Mouse (Mus musculus) layer of hippocampus, postnatal 25 days (tissue): Measurements from ENCODE around the gene Gm45233. TPM values are rescaled to one million over a fixed set of nuclear protein-coding genes. Genes with fewer than 3 reads are reported as not detected.

Experiments
- DNase-seq, 2 experiments: peaks; one replicate each; pipeline ENCODE4 v3.0.0; 2022; ENCODE audit warnings: mixed read lengths in 2 of 2, low spot score in 1 of 2; ENCODE audit errors: extremely low spot score in 1 of 2
- total RNA-seq, 2 experiments: library from RNA; stranded (reverse); gene quantifications; 2 replicates each; pipeline ENCODE4 v1.2.3; 2021

Gene Gm45233
- total RNA-seq, 2 experiments from 2014 or later = 1.6 TPM; not detected in 1

DNA sequence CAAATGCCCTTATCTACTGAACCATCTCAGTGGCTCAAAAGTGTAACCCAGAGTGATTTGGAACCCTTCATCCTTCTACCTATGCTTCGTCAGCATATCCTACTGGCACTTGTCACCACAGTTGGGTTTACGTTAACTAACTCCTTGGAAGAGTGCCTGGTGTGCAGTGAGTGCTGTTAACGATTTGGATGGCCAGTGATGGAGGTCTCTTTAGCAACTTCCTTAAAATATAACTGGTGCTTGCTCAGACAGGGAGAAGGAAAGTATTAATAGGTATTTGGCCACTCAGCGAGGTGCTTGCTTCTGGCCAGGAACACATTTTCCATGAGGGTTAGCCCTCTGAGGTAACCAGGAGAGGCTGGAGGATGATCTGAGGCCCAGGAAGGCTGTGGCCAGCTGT, 3.9 kb downstream of the Gm45233 start:
- DNase-seq = no peak

DNA sequence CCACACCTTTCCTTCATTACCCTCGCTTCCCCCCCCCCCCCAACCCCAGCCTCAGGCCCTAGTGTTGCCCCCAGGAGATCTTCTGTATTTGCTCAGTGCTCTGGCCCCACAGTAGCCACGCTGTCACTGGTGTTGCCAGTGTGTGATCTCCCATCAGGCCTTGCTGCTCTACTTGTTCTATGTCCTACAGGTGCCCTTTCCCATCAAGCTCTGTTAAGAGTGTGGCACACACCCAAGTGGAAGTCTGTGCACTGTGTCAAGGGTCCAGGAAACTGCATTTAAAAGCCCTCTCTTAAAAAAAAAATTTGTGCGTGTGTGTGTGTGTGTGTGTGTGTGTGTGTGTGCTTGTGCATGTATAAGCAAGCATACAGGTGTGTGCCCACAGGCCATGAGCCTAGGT, 4.3 kb downstream of the Gm45233 start:
- DNase-seq = no peak

DNA sequence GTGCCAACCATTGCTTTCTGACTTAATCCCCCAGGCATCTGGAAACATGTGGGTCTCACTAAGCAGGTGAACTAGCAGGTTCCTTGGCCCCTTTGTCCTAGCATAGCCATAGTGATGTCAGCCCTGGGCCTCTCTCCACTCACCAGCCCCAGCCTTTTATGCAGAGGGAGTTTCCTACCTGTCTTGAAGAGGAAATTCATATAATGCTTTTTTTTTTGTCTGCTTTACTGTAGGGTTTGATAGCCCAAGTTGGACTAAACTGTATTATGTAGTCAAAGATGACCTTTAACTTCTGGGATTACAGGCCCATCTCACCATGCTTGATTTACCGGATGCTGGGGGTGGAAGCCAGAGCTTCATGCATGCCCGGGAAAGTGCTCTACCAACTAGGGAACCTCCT, 5.9 kb downstream of the Gm45233 start:
- DNase-seq = no peak

DNA sequence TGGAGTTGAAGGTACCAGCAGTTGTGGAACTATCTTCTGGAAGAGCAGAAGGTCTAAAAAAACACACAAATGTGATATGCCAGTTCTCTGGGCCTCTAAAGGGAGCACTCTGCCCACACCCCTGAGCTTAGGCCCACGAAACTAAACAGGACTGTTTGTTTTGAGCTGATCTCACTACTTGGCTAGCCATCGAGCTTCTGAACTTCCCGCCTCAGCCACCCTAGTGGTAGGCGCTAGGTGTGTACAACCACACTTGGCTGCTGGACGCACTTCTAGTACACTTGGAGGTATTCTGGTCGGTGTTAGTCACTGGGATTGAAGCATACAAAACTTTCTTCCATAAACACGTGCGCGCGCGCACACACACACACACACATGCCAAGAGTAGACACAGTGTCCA, 7.8 kb downstream of the Gm45233 start:
- DNase-seq = no peak

DNA sequence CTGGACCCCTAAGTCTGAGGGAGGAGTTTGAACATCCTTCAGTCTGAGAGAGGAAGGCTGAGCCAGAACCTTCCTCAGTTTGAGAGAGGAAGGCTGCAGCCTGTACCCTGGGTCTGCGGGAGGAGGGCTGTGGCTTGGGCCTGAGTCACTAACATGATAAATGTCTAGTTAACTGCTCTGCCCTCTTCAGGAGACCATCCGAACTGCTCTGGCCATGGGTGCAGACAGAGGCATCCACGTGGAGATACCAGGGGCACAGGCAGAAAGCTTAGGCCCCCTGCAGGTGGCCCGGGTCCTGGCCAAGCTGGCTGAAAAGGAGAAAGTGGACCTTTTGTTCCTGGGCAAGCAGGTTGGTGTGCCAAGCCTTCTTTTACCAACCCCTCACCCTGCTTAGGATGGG, 8.7 kb downstream of the Gm45233 start:
- no peak for DNase-seq

DNA sequence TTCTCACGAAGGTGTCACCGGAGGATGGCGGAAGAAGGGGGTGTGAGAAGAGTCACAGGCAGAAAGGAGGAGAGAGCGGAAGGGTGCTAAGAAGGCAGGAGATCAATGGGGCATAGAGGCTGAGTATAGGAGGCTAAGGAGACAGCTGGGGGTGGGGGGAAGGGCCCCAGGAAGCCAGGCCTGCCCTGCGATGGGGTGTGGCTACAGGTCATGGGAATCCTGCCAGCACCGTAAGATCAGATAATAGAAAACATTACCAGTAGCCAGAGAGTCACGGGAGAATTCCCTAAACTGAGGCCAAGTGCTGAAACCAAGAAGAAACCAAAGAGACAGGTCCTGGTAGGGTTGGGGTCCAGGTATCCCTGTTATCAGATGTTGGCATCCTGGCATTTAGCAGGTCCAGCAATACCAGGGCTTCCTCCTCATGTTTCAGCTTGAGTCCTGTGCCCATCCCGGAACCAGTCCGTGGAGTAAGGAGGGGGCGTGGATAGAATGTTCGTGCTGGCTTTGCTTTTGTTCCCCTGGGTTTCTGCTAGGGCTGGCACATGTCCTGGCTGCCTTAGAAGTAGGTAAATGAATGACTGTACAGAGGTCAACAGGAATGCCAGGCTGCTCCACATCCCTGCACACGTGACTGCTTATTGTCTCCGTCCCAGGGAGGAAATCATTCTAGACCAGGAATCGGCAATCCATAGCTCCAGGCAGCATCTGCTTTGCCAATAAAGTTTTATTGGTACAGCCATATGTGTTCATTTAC, 9.8 kb downstream of the Gm45233 start:
- no peak for DNase-seq

DNA sequence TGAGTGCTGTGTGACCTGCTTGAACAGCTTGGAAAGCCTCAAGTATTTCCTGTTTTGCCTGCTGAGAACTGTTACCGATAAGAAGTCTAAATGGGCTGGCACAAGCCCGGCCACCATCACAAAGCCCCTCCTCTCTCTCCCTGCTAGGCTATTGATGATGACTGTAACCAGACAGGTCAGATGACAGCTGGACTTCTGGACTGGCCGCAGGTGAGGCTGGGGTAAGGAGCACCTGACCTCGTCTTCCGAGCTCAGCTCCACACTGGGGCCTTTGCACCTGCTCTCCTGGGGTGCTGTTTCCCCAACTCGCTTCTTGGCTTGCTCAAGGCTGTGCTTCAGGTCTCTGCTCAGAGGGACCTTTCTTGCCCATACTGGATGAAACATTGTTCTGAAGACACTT, 10.4 kb downstream of the Gm45233 start:
- DNase-seq = no peak

DNA sequence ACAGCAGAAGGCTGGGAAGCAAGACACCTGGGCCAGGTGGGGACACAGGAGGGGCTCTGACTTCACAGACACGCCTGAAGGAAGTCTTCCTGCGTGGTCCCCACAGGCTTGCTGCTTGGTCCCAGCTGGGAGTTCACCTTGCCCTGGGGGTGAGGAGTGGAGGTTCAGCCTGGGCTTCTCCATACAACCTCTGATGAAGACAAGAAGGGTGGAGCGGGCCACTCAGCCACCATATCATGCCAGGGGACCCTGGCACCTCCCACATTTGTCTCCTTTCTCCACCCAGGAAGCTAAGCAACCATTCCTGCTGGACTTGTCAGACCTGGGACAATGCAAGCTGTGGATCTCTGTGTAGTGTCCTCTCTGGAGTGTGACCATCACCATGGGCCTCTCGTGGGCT, 18.9 kb downstream of the Gm45233 start, which contains the start of gene Vsig10l:
Vsig10l (plus strand) TSS at position 301 of the 400 bp plus-strand sequence.
- DNase-seq = no peak

DNA sequence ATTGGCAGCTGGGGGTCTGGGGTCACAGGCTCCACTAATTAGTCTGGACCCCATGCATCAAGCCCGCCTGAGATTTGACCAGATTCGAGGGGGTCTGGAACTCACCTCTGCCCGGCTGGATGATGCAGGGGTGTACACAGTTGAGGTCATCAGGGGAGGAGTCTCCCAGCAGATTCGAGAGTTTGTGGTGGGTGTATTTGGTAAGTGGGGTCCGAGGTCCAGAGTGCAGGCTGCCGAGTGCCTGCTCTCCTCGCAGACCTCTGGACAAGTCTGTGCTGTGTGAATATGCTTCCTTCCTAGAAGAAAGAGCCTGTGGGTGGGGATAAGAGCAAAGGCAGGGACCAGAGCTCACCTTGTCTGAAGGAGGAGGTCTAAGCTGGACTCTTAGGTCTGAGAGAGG, 20.0 kb downstream of the Gm45233 start:
- no peak for DNase-seq

DNA sequence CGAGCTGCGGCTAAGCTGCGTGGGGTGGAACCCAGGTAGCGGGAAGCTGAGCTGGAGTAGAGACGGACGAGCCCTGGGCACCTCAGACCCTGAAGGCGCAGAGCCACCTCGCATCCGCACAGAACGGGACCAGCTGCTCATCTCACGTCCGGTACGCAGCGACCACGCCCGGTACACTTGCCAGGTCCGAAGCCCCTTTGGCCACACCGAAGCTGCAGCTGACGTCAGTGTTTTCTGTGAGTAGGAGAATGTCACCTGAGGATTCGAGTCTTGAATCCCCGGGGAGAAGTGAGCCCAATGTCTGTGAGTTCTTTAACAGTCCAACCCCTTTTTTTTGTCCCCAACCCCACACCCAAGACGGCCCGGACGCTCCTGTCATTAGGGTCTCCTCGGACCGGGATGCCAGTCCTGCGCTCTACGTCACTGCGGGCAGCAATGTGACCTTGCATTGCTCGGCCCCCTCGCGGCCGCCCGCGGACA, 21.0 kb downstream of the Gm45233 start:
- DNase-seq = no peak

DNA sequence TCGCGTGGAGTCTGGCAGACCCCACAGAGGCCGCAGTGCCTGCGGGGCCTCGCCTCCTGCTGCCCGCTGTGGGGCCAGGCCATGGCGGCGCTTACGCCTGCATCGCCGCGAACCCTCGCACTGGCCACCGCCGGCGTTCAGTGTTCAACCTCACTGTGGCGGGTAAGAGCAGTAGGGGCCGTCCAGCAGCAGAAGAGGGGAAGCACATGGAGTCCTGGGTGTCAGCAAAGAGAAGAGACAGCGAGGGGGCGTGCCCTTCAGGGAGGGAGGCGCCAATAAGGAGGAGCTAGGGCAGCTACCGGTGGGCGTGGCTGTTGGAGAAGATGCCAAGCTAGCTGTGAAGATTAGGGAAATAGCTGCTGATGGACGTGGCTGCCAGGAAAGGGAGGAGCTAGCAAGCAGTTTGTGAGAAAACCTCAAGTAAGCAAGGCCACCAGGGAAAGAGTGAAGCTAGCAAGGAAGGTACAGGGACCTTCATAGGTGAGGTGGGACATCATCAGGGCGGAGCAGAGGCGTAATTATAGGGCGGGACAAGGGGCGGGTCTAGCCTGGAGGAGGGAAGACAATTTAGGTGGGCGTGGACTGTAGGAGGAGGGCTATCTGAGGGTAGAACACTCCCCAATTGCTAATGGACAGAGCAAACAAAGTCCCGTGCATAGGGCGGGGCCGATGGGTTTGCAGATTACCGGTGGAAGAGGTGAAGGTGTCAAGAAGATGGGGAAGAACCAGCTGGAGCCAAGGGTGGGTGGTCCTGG, 21.6 kb downstream of the Gm45233 start:
- peak in 1 of 2 experiments; percentile 52 for DNase-seq

DNA sequence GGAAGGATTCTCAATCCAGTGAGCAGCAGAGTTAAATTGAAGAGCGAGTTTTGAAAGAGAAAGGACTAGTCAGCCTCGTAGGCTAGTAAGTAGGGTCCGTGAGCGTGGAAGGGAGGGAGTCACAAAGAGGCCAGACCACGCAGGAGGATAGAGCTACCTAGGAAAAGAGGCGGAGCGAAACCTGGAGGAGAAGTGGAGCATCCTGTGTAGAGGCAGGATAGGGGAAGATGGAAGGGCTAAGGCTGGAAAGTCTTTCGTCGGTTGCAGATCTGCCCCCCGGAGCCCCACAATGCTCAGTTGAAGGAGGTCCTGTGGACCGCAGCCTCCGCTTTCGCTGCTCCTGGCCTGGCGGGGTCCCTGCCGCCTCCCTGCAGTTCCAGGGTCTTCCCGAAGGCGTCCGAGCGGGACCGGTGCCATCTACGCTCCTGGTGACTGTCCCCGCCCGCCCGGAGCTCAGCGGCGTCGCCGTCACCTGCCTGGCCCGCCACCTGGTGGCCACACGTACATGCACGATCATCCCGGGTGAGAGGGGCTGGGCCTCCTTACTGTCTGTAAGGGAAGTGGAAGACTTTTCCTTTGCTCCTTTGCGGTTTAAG, 22.3 kb downstream of the Gm45233 start:
- peak; percentile 65 to 77 for DNase-seq

DNA sequence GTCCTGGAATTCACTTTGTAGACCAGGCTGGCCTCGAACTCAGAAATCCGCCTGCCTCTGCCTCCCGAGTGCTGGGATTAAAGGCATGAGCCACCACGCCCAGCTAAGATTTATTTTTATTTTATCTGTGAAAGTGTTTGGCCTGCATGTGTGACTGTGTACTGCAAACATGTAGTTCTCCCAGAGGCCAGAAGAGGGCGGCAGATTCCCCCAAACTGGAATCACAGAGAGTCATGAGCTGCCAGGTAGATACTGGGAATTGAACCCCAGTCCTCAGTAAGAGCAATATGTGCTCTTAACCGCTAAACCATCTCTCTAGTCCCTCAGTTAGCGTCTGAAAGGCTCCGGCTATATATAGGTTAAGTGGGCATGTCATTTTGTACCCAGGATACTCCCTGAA, 26.4 kb downstream of the Gm45233 start:
- peak in 1 of 2 experiments; percentile 56 for DNase-seq

DNA sequence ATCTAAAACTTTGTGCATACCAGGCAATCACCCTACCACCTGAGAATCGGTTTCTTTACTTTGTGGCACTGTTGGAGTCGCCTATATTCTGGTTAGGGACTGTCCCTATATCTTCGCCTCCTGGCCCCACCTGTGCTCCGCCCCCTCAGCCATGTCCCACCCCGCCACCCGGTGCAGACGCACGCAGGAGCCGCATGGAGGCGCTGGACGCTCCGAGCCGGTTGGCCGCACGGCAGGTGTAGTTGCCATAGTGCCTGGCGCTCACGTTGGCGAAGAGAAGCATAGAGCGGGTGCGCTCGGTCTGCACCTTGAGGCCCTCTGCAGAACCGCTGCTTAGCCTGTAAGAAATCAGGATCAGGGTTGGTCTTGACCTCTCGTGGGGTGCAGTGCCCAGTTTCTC, 31.8 kb downstream of the Gm45233 start:
- no peak for DNase-seq

DNA sequence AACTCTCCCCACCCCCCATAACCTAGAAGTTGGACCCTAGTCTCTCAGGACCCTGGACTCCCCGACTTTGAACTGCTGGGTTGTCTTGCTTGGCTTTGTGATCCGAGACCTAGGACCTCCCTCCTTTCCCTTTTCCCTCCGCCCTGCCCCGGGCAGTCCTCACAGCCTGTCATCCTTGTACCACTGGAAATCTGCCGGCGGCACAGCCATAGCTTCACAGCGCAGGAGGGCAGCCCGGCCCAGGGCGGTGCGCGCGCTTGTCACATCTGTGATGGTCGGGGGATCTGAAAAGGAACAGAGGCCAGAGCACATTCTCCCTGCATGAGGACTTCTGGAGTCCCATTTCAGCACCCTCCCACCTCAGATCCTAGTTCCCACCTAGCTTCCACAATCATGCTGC, 32.4 kb downstream of the Gm45233 start:
- DNase-seq = no peak

DNA sequence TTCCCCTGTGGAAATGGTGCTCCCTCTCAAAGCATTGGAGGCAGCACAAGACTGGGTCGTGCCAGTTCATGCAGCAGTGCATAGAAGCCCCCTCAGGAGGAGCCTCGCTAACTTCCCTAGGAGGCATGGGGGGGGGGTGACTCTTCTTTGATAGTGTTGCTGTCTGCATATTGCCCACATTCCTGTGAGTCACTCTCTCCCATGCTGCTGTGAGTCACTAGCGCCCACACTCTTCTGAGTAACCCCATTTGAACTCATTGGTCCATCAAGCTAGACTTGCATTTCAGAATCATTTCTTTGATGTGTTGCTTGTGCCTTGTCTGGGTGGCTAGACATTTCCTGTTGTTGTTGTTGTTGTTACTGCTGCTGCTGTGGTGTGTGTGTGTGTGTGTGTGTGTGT, 37.3 kb downstream of the Gm45233 start:
- no peak for DNase-seq

DNA sequence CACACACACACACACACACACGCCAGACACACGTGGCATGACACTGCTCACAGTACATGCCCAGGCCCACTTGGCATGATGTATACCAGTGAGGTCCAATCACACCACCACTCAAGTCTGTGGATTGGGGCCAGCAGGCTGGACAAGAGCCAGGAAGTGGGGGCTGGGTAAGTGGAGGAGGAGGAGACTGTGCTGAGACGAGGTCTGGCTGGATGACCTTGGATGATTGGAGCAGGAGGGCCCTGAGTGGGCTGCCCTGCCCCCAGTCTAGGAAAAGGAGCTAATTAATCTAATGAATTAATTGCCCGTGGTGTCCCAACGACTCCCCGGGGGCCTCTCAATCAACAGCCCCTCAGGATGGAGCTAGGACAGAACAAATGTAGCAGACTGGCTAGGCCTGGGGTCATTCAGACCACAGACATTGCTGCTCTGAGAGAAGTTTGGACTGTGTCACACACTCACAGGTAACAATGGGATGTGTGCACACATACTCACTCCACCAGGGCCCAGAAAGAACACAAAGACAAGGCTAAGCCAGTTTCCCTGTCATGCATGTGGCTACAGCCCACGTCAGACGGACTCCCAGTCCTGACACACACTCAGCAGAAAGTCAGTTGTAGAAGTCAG, 38.3 kb downstream of the Gm45233 start:
- DNase-seq = no peak

DNA sequence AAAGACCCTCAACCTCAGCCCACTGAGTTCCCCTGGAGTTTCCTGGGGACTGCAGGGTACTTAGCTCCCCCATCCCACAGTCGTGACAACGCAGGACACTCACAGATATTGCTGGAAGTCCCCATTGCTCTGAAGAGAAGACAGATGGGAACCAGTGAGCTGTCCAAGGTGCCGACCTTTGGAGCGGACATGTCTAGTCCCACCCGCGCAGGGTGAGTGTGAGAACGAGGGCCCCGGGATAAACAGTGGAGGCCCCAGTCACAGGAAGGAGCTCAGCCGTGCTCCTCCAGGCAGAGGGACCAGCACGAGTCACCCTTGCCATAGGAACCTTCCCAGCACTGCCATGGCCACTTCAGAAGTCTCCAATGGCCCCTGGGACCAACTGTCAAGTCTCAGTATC, 39.3 kb downstream of the Gm45233 start:
- DNase-seq = no peak

DNA sequence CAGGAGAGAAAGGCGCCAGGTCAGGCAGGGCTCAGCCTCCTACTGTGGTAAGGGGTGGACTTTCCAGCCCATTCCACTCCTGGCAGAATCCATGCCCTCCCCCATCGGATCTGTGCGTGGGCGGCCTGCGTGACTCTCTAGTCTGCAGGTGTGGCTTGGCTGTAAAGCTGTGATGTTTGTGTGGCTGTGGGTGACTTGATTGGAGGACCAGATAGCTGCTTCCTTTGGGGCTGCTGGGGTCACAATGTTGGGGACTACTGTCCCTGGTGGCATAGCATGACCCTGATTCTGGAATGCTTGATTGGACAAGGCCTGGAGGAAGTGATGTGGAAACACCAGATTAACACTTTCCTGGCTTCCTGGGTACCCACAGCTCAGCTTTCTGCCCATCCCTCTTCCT, 44.7 kb downstream of the Gm45233 start:
- no peak for DNase-seq

DNA sequence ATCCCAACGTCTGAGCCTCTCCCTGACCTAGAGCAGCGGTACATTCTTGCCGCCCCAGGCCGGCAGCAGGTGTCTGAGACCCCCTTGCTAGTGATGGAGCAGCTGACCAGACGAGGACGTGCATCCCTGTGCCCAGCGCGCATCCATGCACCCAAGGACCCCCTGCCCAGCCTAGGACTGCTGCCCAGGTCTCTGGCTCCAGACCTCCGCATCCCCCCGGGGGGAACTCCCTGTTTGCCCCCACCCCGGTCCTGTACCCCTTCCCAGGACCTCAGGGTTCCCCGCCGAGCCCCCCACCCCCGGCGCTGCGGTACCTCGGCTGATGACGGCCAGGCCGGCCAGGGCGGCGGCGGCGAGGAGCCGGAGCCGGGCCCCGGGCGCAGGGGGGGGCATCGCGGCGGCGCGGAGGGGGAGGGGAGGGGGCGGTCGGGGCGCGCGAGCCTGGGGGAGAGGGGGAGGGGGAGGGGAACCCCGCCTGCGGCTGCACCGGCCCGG, 45.8 kb downstream of the Gm45233 start, which contains the start of gene Iglon5:
Iglon5 (minus strand) TSS at position 445 of the 495 bp plus-strand sequence.
- DNase-seq = peak in 1 of 2 experiments; percentile 33

DNA sequence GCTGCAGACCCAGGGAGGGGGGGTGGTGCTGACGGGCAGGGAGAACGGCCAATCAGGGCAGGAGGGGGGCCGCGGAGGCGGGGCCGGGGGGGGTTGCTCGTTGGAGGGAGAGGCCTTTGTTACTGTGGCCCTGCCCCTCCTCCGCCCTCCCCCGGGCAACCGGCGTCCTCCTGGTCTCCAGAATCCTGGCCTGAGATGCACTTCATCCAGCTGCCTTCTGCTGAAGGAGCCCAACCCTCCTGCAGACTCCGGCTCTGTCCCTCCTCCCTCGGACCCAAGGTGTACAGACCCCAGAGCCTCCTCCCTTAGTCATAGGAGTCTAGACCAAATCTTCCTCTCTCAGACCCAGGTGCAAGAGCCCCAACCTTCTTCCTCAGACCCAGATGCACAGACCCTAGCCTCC, 46.3 kb downstream of the Gm45233 start:
- peak; percentile 69 to 74 for DNase-seq
